Mouse (Mus musculus) hematopoietic stem cell, adult 5-6 weeks (primary cell): Measurements from ENCODE around the gene Wdr82. TPM values are rescaled to one million over a fixed set of nuclear protein-coding genes. Genes with fewer than 3 reads are reported as not detected.

Source experiments
- ATAC-seq, 2 experiments: fragments of 125-278 bp in 1 of 2; replicated peaks in 1 of 2; 2 replicates each; pipeline ENCODE4 v1.8.0; 2016 to 2017; ENCODE audit warnings: inconsistent platforms in 2 of 2, mild to moderate bottlenecking in 2 of 2, moderate number of reproducible peaks in 2 of 2, low read depth in 1 of 2, moderate TSS enrichment in 1 of 2; ENCODE audit not compliant: low FRiP score in 2 of 2, poor library complexity in 2 of 2, severe bottlenecking in 2 of 2, insufficient read depth in 1 of 2, low TSS enrichment in 1 of 2
- total RNA-seq: library from RNA; stranded (forward); fragments of 172-1452, 232-1000 nt; gene quantifications from 2 replicates; pipeline ENCODE4 v1.2.3, GENCODE M21; 2017

The Wdr82 gene
- total RNA-seq, 1 experiment from 2014 or later: 101 TPM

GRCm38 (mm10) chr9:106231816-106232215, 61.1 kb downstream of the Wdr82 start:
- no peak for ATAC-seq

GRCm38 (mm10) chr9:106232956-106233355, 62.2 kb downstream of the Wdr82 start:
- ATAC-seq: no peak

GRCm38 (mm10) chr9:106233953-106234352, 63.2 kb downstream of the Wdr82 start:
- ATAC-seq: no peak

- no peak for ATAC-seq
Measured at GRCm38 (mm10) chr9:106235194-106235830, 64.6 kb downstream of the Wdr82 start.

GRCm38 (mm10) chr9:106236156-106236817, 65.6 kb downstream of the Wdr82 start:
- ATAC-seq: no peak

GRCm38 (mm10) chr9:106236818-106237211, 66.1 kb downstream of the Wdr82 start:
- no peak for ATAC-seq

- ATAC-seq: no peak
Measured at GRCm38 (mm10) chr9:106237401-106237800, 66.7 kb downstream of the Wdr82 start.

GRCm38 (mm10) chr9:106237878-106238277, 67.2 kb downstream of the Wdr82 start:
- ATAC-seq: no peak

Other genes with a start within 250 kb of the Wdr82 start
- not detected in 2 replicates for gene Col6a5, start 210.3 kb upstream of the Wdr82 start, total RNA-seq
- not detected in 2 replicates for gene Col6a4, start 74.1 kb upstream of the Wdr82 start, total RNA-seq
- 2.8 and 2.9 TPM in 2 replicates for gene Glyctk, start 12.8 kb upstream of the Wdr82 start, total RNA-seq
- 12.0 and 19.9 TPM in 2 replicates for gene Ppm1m, start 28.8 kb downstream of the Wdr82 start, total RNA-seq
- 34.2 and 64.2 TPM in 2 replicates for gene Twf2, start 32.2 kb downstream of the Wdr82 start, total RNA-seq
- 0.84 and 1.4 TPM in 2 replicates for gene Tlr9, start 51.7 kb downstream of the Wdr82 start, total RNA-seq
- 72.1 and 85.4 TPM in 2 replicates for gene Alas1, start 77.7 kb downstream of the Wdr82 start, total RNA-seq
- 13.9 and 14.8 TPM in 2 replicates for gene Poc1a, start 110.1 kb downstream of the Wdr82 start, total RNA-seq
- 4.9 and 13.1 TPM in 2 replicates for gene Dusp7, start 197.7 kb downstream of the Wdr82 start, total RNA-seq